Mouse (Mus musculus) hindbrain, embryonic 15.5 days (tissue): ENCODE results near the gene Tbx10. TPM values are rescaled to one million over a fixed set of nuclear protein-coding genes. Genes with fewer than 3 reads are reported as not detected.
"Not testable (repeated sequence)": the region's sequence is repeated elsewhere in the genome, so short reads cannot be mapped to it uniquely, and the experiment has no call there.

Experiments used
- ATAC-seq: fragments of 200-750 bp; cut with Nextera tagmentation; 2 replicates; pipeline ENCODE4 v1.8.0; 2017; ENCODE audit warnings: low read depth, moderate number of reproducible peaks, moderate TSS enrichment; ENCODE audit not compliant: low FRiP score
- H3K27ac ChIP-seq: fragments of 300-500 bp; sonication (generic); replicated peaks from 2 replicates; pipeline ENCODE4 v1.5.1; 2015; ENCODE audit warnings: mild to moderate bottlenecking, inconsistent platforms
- H3K27me3 ChIP-seq: fragments of 300-500 bp; sonication (generic); 2 replicates; pipeline ENCODE4 v1.6.1; 2015; ENCODE audit warnings: control low read depth, inconsistent platforms
- H3K36me3 ChIP-seq: fragments of 300-500 bp; sonication (generic); 2 replicates; pipeline ENCODE4 v1.6.1; 2015; ENCODE audit warnings: control low read depth, inconsistent platforms
- H3K4me1 ChIP-seq: fragments of 300-500 bp; sonication (generic); replicated peaks from 2 replicates; pipeline ENCODE4 v1.6.1; 2015; ENCODE audit warnings: control low read depth, inconsistent platforms
- H3K4me2 ChIP-seq: fragments of 300-500 bp; sonication (generic); 2 replicates; pipeline ENCODE4 v1.6.1; 2015; ENCODE audit warnings: moderate library complexity, mild to moderate bottlenecking, inconsistent platforms
- H3K4me3 ChIP-seq: fragments of 300-500 bp; sonication (generic); 2 replicates; pipeline ENCODE4 v1.5.1; 2015; ENCODE audit warnings: mild to moderate bottlenecking, inconsistent platforms
- H3K9ac ChIP-seq: fragments of 300-500 bp; sonication (generic); 2 replicates; pipeline ENCODE4 v1.6.1; 2015; ENCODE audit warnings: inconsistent platforms
- H3K9me3 ChIP-seq: fragments of 300-500 bp; sonication (generic); 2 replicates; pipeline ENCODE4 v1.6.1; 2016; ENCODE audit warnings: control low read depth, inconsistent platforms
- WGBS: fragments of 180-500 bp; shearing (Covaris S2); methylation state at CpG from one replicate; pipeline ENCODE4 v1.1.7; 2015; 5-methylcytosine and 5-hydroxymethylcytosine counted together
- polyA plus RNA-seq: library from polyadenylated mRNA; unstranded; fragments of >200 nt; fragmentation: Nextera tagmentation; extraction: Ambion mirVana; gene quantifications from 2 replicates; pipeline ENCODE4 v1.2.1, GENCODE M21; 2015

Gene Tbx10
- polyA plus RNA-seq, 1 experiment from 2014 or later, result 0.40 TPM

DNA sequence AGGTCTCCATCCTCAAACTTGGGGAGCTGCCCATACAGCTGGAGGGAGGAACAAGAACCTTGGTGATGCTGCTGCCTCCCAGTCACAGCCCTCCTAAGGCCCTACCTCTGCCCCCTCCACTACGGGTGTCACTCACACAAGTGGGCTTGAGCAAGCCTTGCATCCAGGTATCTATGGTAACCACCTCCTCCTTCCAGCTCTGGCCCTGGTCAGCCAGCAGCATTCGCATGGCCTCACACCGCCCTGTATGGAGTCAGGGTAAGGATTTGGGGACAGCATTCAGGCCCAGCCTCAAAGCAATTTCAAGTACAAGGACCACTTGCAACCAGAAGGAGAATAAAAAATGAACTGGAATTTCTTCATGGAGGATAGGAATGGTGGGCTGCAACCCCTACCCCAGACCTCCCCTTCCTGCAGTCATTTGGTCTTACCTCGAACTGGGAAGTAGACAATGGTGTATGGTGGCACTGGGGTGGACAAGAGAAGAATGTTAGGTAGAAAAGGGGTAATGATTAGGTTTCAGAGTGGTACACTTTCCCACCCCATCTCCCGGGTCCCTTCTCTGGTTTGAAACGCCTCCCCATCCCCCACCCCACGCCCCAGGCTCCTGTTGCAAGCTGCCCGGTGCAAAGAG is 44.7 kb downstream of the Tbx10 start:
- 22% methylated on average over 7 of the region's 8 CpGs for WGBS
- ATAC-seq, result 0 out of 2 replicates have a peak, but pooled peaks have one; percentile 52

DNA sequence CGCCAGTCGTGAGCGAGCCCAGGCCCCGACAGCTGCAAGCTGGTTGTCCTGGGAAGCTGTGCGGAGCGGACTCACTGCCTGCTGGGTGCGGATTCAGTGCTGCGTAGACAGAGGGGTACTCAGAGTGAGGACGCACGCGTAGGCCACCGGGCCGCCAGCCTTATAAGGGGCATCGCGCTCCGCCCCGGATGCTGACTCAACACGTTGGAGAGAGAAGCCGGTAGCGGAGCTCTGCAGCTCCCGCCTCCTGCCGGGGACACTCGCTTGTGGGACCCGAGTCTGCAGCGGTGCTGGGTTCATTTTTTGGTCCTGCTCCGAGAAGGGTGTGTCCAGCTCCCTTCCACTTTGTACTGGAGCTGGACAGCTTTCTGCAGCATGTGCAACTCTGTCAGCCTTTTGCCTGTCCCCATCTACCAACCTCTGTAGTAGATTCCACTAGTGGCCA is 45.3 kb downstream of the Tbx10 start, which contains the start of gene Gstp1:
TSS of gene Gstp1 (minus strand) at position 198 of the 445 bp plus-strand sequence.
- Histone ChIP-seq H3K36me3 (peaks cover 4% of the 10 kb centered on the region; the same call in 1 of the 2 replicates), H3K27ac (peak within 1 kb of the TSS; percentile 74), H3K4me3 (peak within 1 kb of the TSS; percentile 60), H3K9ac (peak within 1 kb of the TSS; percentile 63), H3K27me3 (no peaks in the 10 kb centered on the region), H3K9me3 (no peaks in the 10 kb centered on the region), H3K4me1 (peaks cover 19% of the 10 kb centered on the region), H3K4me2 (peak within 1 kb of the TSS; percentile 69)
- ATAC-seq, result peak; percentile 91
- whole genome bisulfite sequencing, result 0% methylated on average over 26 of the region's 26 CpGs

More for the DNA sequence above, 44.7 kb downstream of the Tbx10 start:
- Histone ChIP-seq H3K4me1 (peaks cover 19% of the 10 kb centered on the region), H3K9ac (peak overlapping the region; percentile 63), H3K27ac (peak overlapping the region; percentile 74), H3K4me3 (peak overlapping the region; percentile 60), H3K4me2 (peak overlapping the region; percentile 69)
- H3K9me3 ChIP-seq, H3K36me3 ChIP-seq, H3K27me3 ChIP-seq: not testable (repeated sequence)

DNA sequence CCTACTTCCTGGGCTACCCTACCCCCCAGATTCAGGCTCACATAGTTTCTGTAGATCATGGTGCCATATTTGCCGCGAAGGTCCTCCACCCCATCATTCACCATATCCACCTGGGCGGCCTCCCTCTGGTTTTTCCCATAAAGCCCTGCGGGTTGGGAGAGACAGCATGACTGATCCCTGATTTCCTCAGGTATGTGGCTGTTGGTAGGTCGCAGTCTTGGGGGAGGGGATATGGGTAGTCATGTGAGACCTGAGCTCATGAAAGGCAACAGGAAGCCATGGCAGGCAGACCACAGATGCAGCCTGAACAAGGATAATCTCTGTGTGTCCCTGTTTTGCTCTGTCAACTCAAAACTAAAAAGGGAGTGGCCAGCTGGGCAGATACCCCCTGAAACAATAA is 48.4 kb downstream of the Tbx10 start:
- not testable (repeated sequence) for H3K9ac ChIP-seq, H3K36me3 ChIP-seq, H3K9me3 ChIP-seq, H3K4me3 ChIP-seq, ATAC-seq, H3K27ac ChIP-seq, H3K4me2 ChIP-seq, H3K27me3 ChIP-seq
- H3K4me1 ChIP-seq, result peaks cover 19% of the 10 kb centered on the region
- 91% methylated on average over 5 of the region's 5 CpGs for WGBS

DNA sequence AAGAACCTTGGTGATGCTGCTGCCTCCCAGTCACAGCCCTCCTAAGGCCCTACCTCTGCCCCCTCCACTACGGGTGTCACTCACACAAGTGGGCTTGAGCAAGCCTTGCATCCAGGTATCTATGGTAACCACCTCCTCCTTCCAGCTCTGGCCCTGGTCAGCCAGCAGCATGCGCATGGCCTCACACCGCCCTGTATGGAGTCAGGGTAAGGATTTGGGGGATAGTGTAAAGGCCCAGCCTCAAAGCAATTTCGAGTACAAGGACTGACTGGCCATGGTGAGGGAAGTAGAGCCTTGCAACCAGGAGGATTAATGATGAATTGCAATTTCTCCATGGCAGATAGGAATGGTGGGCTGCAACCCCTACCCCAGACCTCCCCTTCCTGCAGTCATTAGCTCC is 48.9 kb downstream of the Tbx10 start:
- H3K27ac ChIP-seq, H3K27me3 ChIP-seq, H3K4me2 ChIP-seq, ATAC-seq, H3K4me3 ChIP-seq, H3K36me3 ChIP-seq, H3K9ac ChIP-seq, H3K9me3 ChIP-seq: not testable (repeated sequence)
- 89% methylated on average over 3 of the region's 4 CpGs for WGBS
- H3K4me1 ChIP-seq, result peaks cover 13% of the 10 kb centered on the region

DNA sequence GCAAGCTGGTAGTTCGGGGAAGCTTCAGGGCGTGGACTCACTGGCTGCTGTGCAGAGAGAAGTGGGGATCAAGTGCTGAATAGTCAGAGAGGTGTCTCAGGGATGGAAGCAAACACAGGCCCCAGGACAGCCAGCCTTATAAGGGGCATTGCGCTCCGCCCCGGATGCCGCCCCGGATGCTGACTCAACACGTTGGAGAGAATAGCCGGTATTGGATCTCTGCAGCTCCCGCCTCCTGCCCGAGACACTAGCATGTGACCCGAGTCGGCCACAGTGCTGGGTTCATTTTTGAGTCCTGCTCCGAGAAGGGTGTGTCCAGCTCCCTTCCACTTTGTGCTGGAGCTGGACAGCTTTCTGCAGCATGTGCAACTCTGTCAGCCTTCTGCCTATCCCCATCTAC is 49.6 kb downstream of the Tbx10 start:
- no peak overlapping the region for H3K4me2 ChIP-seq
- peaks cover 11% of the 10 kb centered on the region for H3K4me1 ChIP-seq
- H3K9me3 ChIP-seq, result no peaks in the 10 kb centered on the region
- no peak for ATAC-seq
- WGBS, result 77% methylated on average over 14 of the region's 14 CpGs
- no peak overlapping the region for H3K9ac ChIP-seq
- H3K27ac ChIP-seq, result no peak overlapping the region
- H3K27me3 ChIP-seq, result no peaks in the 10 kb centered on the region
- no peaks in the 10 kb centered on the region for H3K36me3 ChIP-seq
- no peak overlapping the region for H3K4me3 ChIP-seq

DNA sequence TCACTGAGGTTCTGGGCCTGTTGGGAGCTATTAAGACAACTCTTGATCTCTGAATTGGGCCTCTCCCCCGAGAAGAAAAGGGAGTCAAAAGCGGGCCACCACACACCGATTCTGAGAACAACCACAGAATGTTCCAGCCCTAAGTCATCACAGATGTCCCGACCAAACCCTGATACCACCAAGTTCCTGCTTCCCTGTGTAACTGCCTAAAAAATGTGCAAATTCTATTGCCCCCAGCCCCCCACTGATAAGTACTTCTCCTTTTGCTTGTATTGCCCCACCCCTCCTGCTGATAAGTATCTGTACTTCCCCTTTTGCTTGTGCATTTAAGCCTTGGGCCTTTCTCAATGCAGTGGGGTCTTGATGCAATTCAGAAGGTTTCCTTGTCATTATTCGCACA is 51.6 kb downstream of the Tbx10 start:
- H3K4me3 ChIP-seq, H3K27ac ChIP-seq, H3K9me3 ChIP-seq, ATAC-seq, H3K36me3 ChIP-seq, H3K4me2 ChIP-seq, H3K4me1 ChIP-seq, H3K27me3 ChIP-seq, H3K9ac ChIP-seq: not testable (repeated sequence)
- 91% methylated on average over 5 of the region's 5 CpGs for WGBS

DNA sequence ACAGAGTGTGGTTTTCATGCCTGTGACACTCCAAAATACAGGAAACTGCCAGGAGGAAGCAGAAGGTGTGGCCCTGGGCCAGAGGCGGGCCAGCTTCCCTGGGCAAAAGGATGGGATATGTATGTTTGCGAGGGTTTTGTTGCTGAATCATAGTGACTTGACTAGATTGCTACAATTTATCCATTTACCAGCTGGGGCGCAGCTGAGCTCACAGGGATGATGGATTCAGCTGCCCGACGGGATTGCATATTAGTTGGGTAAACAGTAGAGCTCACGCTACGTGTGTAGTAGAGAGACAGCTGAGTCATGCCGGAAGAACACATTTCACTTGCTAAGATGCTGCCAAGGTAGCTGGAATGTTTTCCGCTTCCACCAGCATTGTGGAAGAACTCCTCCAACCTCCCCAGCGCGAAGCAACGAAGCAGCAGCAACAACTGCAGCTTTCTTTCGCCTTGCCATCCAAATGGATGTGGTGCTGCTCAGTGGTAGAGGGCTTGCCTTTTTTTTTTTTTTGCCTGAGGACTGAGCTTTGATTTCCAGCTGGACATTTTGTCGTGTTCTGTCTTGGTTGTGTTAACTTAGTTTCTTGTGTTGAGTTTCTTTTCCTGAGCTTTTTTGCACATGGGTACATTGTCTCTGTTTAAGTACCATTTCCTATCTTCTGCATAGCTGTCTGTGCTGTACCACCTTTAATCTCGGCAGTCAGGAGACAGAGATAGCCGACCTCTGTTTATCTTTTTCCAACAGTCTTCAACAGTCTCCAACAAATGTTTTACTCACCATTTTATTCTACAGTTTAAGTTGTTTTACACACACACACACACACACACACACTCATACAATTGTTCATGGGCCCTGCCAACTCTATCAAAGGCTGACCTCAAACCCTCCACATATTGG is 53.7 kb downstream of the Tbx10 start, which contains the start of gene Gstp2:
TSS of gene Gstp2 (minus strand) at position 58 of the 900 bp plus-strand sequence.
- H3K36me3 ChIP-seq, result no peaks in the 10 kb centered on the region
- peak; percentile 15; the same call in 1 of the 2 replicates for ATAC-seq
- H3K27me3 ChIP-seq, result no peaks in the 10 kb centered on the region
- H3K9me3 ChIP-seq, result no peaks in the 10 kb centered on the region
- 0 out of 2 replicates have a peak within 1 kb of the TSS, but pooled peaks have one; percentile 1 for H3K27ac ChIP-seq
- H3K9ac ChIP-seq, result no peak within 1 kb of the TSS
- peak within 1 kb of the TSS; percentile 40 for H3K4me2 ChIP-seq
- 47% methylated on average over 16 of the region's 16 CpGs for WGBS
- no peaks in the 10 kb centered on the region for H3K4me1 ChIP-seq
- H3K4me3 ChIP-seq, result no peak within 1 kb of the TSS

DNA sequence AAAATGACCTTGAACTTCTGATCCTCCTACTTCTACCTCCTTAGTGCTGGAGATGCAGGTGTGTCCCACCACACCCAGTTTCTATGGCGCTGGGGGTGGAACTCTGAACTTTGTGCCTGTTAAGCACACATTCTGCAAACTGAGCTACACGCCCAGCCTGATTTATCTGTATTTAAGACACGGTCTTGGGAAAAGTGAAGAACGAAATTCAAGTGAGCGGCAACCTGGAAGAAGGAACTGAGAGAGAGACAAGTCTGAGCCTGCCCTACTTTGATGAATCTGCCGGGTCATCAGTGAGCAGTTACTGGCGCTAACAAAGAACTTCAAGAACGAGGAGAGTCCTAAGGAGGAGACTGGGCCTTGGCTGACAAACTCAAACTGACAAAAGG is 54.3 kb downstream of the Tbx10 start:
- Histone ChIP-seq H3K36me3 (no peaks in the 10 kb centered on the region), H3K4me2 (no peak overlapping the region), H3K9ac (no peak overlapping the region), H3K27me3 (no peaks in the 10 kb centered on the region), H3K4me3 (no peak overlapping the region), H3K9me3 (no peaks in the 10 kb centered on the region), H3K27ac (no peak overlapping the region), H3K4me1 (no peaks in the 10 kb centered on the region)
- WGBS, result 90% methylated on average over 8 of the region's 8 CpGs
- no peak for ATAC-seq

DNA sequence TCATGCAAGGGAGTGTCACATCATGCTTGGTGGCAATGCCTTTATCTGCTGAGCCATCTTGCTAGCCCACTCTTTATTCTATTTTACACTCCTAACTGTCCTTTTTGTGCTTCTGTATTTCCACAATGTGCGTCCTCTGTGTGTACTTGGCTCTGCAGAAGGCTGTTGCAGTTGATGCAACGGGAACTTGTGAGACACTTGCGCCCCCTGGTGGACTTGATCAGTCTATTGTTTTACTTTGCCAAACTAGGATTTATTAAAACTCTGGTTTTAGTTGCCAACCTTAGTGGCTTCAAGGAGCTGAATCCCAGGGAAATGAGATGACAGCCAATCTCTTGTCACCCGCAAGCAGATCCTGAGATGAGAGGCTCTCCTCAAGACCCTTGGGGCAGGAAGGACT is 55.3 kb downstream of the Tbx10 start:
- H3K27ac ChIP-seq, result no peak overlapping the region
- H3K4me1 ChIP-seq, result no peaks in the 10 kb centered on the region
- 20% methylated on average over 4 of the region's 4 CpGs for WGBS
- H3K4me3 ChIP-seq, result no peak overlapping the region
- no peak for ATAC-seq
- no peaks in the 10 kb centered on the region for H3K9me3 ChIP-seq
- no peak overlapping the region for H3K9ac ChIP-seq
- H3K27me3 ChIP-seq, result no peaks in the 10 kb centered on the region
- H3K4me2 ChIP-seq, result no peak overlapping the region
- no peaks in the 10 kb centered on the region for H3K36me3 ChIP-seq

DNA sequence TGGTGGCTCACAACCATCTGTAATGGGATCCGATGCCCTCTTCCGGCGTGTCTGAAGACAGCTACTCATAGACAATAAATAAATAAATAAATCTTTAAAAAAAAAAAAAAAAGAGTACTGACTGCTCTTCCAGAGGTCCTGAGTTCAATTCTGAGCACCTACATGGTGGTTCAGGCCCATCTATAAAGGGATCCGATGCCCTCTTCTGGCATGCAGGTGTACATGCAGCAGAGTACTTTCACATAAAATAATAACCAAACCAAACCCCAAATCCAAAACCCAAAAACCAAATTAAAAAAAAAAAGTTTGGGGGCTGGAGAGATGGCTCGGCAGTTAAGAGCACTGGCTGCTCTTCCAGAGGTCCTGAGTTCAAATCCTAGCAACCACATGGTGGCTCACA is 56.5 kb downstream of the Tbx10 start:
- WGBS, result 85% methylated on average over 5 of the region's 5 CpGs
- not testable (repeated sequence) for H3K9ac ChIP-seq, H3K9me3 ChIP-seq, H3K4me3 ChIP-seq, H3K27ac ChIP-seq, H3K36me3 ChIP-seq, H3K27me3 ChIP-seq, H3K4me1 ChIP-seq, H3K4me2 ChIP-seq, ATAC-seq
